Mouse (Mus musculus): ENCODE measurements around the gene Nps. TPM values are rescaled to one million over a fixed set of nuclear protein-coding genes. Genes with fewer than 3 reads are reported as not detected.

Nps gene
- polyA plus RNA-seq, 1 experiment from 2014 or later: not detected

DNA sequence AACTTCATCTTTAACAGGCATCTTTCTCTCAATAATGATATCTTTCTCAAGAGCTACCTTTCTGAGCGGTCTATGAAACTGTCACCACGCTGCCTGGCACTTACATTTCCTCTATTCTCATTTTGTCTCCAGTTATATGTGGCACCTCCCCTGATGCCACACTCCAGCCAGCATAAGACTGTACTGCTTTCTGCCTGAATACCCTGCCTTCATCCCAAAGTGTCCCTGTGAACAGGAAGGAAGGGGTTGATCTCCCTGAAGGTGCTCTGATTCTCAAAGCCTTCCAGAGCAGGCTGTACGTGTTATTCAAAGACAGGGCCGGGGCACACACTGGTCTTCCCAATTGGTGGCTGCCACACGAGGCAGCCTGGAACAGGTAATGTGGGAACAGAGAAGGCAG is 12.1 kb upstream of the Nps start:
- no peak for ATAC-seq
- no peak overlapping the region for H3K9ac ChIP-seq
- H3K36me3 ChIP-seq: no peaks in the 10 kb centered on the region
- no peak overlapping the region for H3K27ac ChIP-seq
- H3K4me2 ChIP-seq (replicated peaks): no peak overlapping the region
- H3K4me3 ChIP-seq (replicated peaks): no peak overlapping the region
- H3K4me1 ChIP-seq (replicated peaks): no peaks in the 10 kb centered on the region
- 82% methylated on average over 5 of the region's 5 CpGs for WGBS
- H3K27me3 ChIP-seq (replicated peaks): no peaks in the 10 kb centered on the region
- no peaks in the 10 kb centered on the region for H3K9me3 ChIP-seq

DNA sequence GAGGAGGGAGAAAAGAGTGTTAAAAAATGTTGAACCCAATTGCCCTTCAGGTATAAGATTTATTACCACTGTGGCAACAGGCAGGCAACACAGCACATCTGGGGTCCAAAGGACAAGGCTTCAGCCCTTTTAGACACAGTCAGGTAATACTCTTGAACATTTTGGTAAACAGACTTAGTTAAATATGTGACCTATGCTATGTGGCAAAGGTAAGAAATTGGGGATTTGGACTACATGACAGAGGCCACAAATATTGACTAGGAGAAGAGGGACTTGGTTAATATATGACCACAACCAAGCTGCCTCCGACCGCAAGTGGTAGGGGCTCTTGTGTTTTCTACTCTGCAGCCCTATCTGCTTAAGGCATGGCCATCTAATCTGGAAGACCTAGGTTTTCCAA is 5.3 kb upstream of the Nps start:
- Histone ChIP-seq H3K4me1 (replicated peaks) (no peaks in the 10 kb centered on the region), H3K36me3 (no peaks in the 10 kb centered on the region), H3K9ac (no peak overlapping the region), H3K4me2 (replicated peaks) (no peak overlapping the region), H3K4me3 (replicated peaks) (no peak overlapping the region), H3K27ac (no peak overlapping the region), H3K9me3 (no peaks in the 10 kb centered on the region), H3K27me3 (replicated peaks) (no peaks in the 10 kb centered on the region)
- no peak for ATAC-seq
- 59% methylated on average over 2 of the region's 2 CpGs for WGBS

- Histone ChIP-seq H3K27me3 (replicated peaks) (no peaks in the 10 kb centered on the region), H3K27ac (no peak overlapping the region), H3K4me3 (replicated peaks) (no peak overlapping the region), H3K4me2 (replicated peaks) (no peak overlapping the region), H3K9ac (no peak overlapping the region), H3K36me3 (no peaks in the 10 kb centered on the region), H3K9me3 (no peaks in the 10 kb centered on the region), H3K4me1 (replicated peaks) (no peaks in the 10 kb centered on the region)
- 87% methylated on average over 2 of the region's 2 CpGs for WGBS
- no peak for ATAC-seq
Measured at GRCm38 (mm10) chr7:135254423-135254822, 4.1 kb upstream of the Nps start.

- 80% methylated on average over 5 of the region's 5 CpGs for WGBS
- no peak for ATAC-seq
Measured at GRCm38 (mm10) chr7:135271011-135271410, 12.5 kb downstream of the Nps start.

DNA sequence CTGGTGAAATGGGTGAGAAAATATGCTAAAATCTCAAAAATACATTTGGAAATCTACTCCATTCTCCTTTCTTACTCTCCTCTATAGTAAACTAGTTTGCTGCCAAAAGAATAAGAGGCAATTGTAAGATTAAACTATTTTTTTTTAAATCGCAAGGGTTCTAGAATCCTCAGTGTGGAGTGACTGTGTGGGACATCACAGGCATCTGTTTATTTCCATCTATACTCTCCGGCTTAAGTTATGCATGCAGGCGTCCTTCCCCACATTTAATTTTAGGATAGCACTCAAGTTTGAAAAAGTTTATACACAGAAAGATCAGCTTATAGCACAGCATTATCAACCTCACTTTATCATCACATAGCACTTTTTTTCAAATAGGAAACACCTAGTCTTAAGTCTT is 24.7 kb downstream of the Nps start:
- H3K4me3 ChIP-seq (replicated peaks): no peak overlapping the region
- H3K27ac ChIP-seq: no peak overlapping the region
- no peaks in the 10 kb centered on the region for H3K27me3 ChIP-seq (replicated peaks)
- WGBS: 82% methylated on average over 3 of the region's 3 CpGs
- H3K9ac ChIP-seq: no peak overlapping the region
- no peaks in the 10 kb centered on the region for H3K9me3 ChIP-seq
- no peak for ATAC-seq
- no peaks in the 10 kb centered on the region for H3K36me3 ChIP-seq
- H3K4me2 ChIP-seq (replicated peaks): no peak overlapping the region
- no peaks in the 10 kb centered on the region for H3K4me1 ChIP-seq (replicated peaks)

More at GRCm38 (mm10) chr7:135271011-135271410, 12.5 kb downstream of the Nps start:
- Histone ChIP-seq H3K27ac (no peak overlapping the region), H3K27me3 (replicated peaks) (no peaks in the 10 kb centered on the region), H3K4me1 (replicated peaks) (no peaks in the 10 kb centered on the region), H3K9me3 (no peaks in the 10 kb centered on the region), H3K4me3 (replicated peaks) (no peak overlapping the region), H3K9ac (no peak overlapping the region), H3K4me2 (replicated peaks) (no peak overlapping the region), H3K36me3 (no peaks in the 10 kb centered on the region)

DNA sequence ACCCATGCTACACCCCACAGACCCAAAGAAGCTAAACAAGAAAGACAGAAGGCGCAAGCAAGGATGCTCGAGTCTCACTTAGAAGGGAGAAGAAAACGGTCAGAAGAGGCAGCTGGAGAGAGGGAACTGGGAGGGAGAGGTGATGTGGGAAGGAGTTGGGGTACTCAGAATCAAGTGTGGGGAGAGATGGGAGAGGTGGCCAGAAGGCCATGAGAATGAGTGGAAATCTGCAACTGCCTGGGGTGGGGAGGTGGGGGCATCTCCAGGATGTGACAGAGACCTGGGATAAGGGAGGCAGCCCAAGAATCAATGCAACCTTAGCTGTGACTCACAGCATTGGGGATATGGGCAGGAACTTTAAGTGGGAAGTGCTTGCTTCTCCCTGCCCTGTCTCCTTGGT is 31.5 kb downstream of the Nps start:
- WGBS: 93% methylated on average over 3 of the region's 3 CpGs
- no peak overlapping the region for H3K4me3 ChIP-seq (replicated peaks)
- H3K9ac ChIP-seq: no peak overlapping the region
- H3K4me1 ChIP-seq (replicated peaks): no peaks in the 10 kb centered on the region
- no peaks in the 10 kb centered on the region for H3K9me3 ChIP-seq
- ATAC-seq: no peak
- no peak overlapping the region for H3K27ac ChIP-seq
- H3K27me3 ChIP-seq (replicated peaks): no peaks in the 10 kb centered on the region
- H3K4me2 ChIP-seq (replicated peaks): no peak overlapping the region
- no peaks in the 10 kb centered on the region for H3K36me3 ChIP-seq

- Histone ChIP-seq H3K36me3 (no peaks in the 10 kb centered on the region), H3K9me3 (no peaks in the 10 kb centered on the region), H3K4me3 (replicated peaks) (no peak overlapping the region), H3K4me1 (replicated peaks) (no peaks in the 10 kb centered on the region), H3K27me3 (replicated peaks) (no peaks in the 10 kb centered on the region), H3K27ac (no peak overlapping the region), H3K9ac (no peak overlapping the region), H3K4me2 (replicated peaks) (no peak overlapping the region)
- 81% methylated on average over 15 of the region's 15 CpGs for whole genome bisulfite sequencing
- no peak for ATAC-seq
Measured at GRCm38 (mm10) chr7:135291646-135292236, 33.2 kb downstream of the Nps start.

GRCm38 (mm10) chr7:135294498-135294897 is 36.0 kb downstream of the Nps start:
- WGBS: 92% methylated on average over 3 of the region's 3 CpGs
- ATAC-seq: no peak
- no peaks in the 10 kb centered on the region for H3K36me3 ChIP-seq

DNA sequence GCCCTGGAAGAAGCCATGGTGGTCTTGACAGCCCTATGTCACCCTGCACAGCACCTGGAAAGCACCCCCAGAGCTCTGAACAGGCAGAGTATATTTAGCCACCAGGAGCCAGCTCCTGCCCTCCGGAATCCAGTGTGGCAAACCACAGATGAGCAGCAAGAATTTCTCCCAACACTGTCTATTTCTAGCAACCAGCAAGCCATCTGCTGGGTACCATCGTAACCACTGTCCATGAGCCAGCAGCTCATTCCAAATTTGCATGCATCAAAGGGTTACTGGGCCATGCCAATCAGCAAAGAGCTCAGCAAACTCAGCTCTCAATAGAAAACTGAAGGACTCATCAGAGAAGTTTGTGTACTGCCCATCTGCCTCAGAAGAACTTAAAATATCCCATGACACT is 46.0 kb downstream of the Nps start:
- ATAC-seq: no peak
- Histone ChIP-seq H3K36me3 (no peaks in the 10 kb centered on the region), H3K9me3 (no peaks in the 10 kb centered on the region), H3K9ac (no peak overlapping the region), H3K4me3 (replicated peaks) (no peak overlapping the region), H3K4me1 (replicated peaks) (no peaks in the 10 kb centered on the region), H3K27me3 (replicated peaks) (no peaks in the 10 kb centered on the region), H3K4me2 (replicated peaks) (no peak overlapping the region), H3K27ac (no peak overlapping the region)
- WGBS: 86% methylated on average over 2 of the region's 2 CpGs

More at GRCm38 (mm10) chr7:135294498-135294897, 36.0 kb downstream of the Nps start:
- H3K27ac ChIP-seq: no peak overlapping the region
- no peak overlapping the region for H3K9ac ChIP-seq
- H3K4me1 ChIP-seq (replicated peaks): no peaks in the 10 kb centered on the region
- no peak overlapping the region for H3K4me3 ChIP-seq (replicated peaks)
- H3K4me2 ChIP-seq (replicated peaks): no peak overlapping the region
- H3K9me3 ChIP-seq: no peaks in the 10 kb centered on the region
- H3K27me3 ChIP-seq (replicated peaks): no peaks in the 10 kb centered on the region

Other genes with a start within 250 kb of the Nps start
- gene Foxi2, start 151.6 kb downstream of the Nps start, polyA plus RNA-seq (2015; fragmentation: Nextera tagmentation; extraction: Ambion mirVana): not detected in 2 replicates